Mouse (Mus musculus) bone marrow macrophage, adult 2 months (primary cell): ENCODE measurements around the gene Tmem179b.

ENCODE experiments used
- CTCF ChIP-seq: IDR thresholded peaks from 2 replicates; pipeline ENCODE4 v1.5.1; 2012; ENCODE audit warnings: low read depth, mild to moderate bottlenecking, low read length, moderate library complexity
- POLR2A ChIP-seq: IDR thresholded peaks from 2 replicates; pipeline ENCODE4 v1.6.1; 2012; ENCODE audit warnings: mild to moderate bottlenecking, low read depth, low read length, borderline replicate concordance

GRCm38 (mm10) chr19:8738911-8739310 lies 35.4 kb downstream of the Tmem179b start:
- TF ChIP-seq CTCF, result no peak
- TF ChIP-seq POLR2A, result no peak
